Mouse (Mus musculus) olfactory bulb, adult 2 months (tissue): ENCODE data around the gene Car15.

ENCODE experiments used
- CTCF ChIP-seq: fragments of 200-500 bp; IDR thresholded peaks from 2 replicates; pipeline ENCODE4 v1.5.1; 2012; ENCODE audit warnings: low read depth, mild to moderate bottlenecking, low read length, moderate library complexity; ENCODE audit not compliant: insufficient read depth
- POLR2A ChIP-seq: fragments of 200-500 bp; IDR thresholded peaks from 2 replicates; pipeline ENCODE4 v1.6.1; 2012; ENCODE audit warnings: mild to moderate bottlenecking, low read depth, low read length, moderate library complexity; ENCODE audit not compliant: insufficient read depth

- TF ChIP-seq POLR2A (no peak), CTCF (no peak)
Observed at GRCm38 (mm10) chr16:17834543-17834942, 3.6 kb downstream of the Car15 start.
